Mouse (Mus musculus): Measurements from ENCODE around the gene Gm5565. TPM values are rescaled to one million over a fixed set of nuclear protein-coding genes. Genes with fewer than 3 reads are reported as not detected.

Gene Gm5565
- polyA plus RNA-seq, 1 experiment from 2014 or later, result not detected

Other genes starting within 250 kb of the Gm5565 start
- gene Cyp3a25, start 150.9 kb downstream of the Gm5565 start, polyA plus RNA-seq (2015; fragmentation: Nextera tagmentation; extraction: Ambion mirVana), result 0.13 TPM in 1 of 2 replicates, not detected in the other
- gene Cyp3a59, start 81.3 kb downstream of the Gm5565 start, polyA plus RNA-seq (2015; fragmentation: Nextera tagmentation; extraction: Ambion mirVana), result not detected in 2 replicates
- gene Gm6309, start 10.2 kb upstream of the Gm5565 start, polyA plus RNA-seq (2015; fragmentation: Nextera tagmentation; extraction: Ambion mirVana), result not detected in 2 replicates
- not detected in 2 replicates for gene 1700001J03Rik, start 24.8 kb upstream of the Gm5565 start, polyA plus RNA-seq (2015; fragmentation: Nextera tagmentation; extraction: Ambion mirVana)
- gene Rnf6, start 61.0 kb upstream of the Gm5565 start, polyA plus RNA-seq (2015; fragmentation: Nextera tagmentation; extraction: Ambion mirVana), result 58.1 and 64.6 TPM in 2 replicates
- 11.5 and 13.0 TPM in 2 replicates for gene Cdk8, start 70.7 kb upstream of the Gm5565 start, polyA plus RNA-seq (2015; fragmentation: Nextera tagmentation; extraction: Ambion mirVana)
- 1.8 and 1.9 TPM in 2 replicates for gene Wasf3, start 224.4 kb upstream of the Gm5565 start, polyA plus RNA-seq (2015; fragmentation: Nextera tagmentation; extraction: Ambion mirVana)

All from stomach, embryonic 16.5 days (tissue).